Mouse (Mus musculus): ENCODE data around the gene Anp32a. TPM values are rescaled to one million over a fixed set of nuclear protein-coding genes. Genes with fewer than 3 reads are reported as not detected.

Gene Anp32a
- polyA plus RNA-seq, 1 experiment, result 332 TPM

DNA sequence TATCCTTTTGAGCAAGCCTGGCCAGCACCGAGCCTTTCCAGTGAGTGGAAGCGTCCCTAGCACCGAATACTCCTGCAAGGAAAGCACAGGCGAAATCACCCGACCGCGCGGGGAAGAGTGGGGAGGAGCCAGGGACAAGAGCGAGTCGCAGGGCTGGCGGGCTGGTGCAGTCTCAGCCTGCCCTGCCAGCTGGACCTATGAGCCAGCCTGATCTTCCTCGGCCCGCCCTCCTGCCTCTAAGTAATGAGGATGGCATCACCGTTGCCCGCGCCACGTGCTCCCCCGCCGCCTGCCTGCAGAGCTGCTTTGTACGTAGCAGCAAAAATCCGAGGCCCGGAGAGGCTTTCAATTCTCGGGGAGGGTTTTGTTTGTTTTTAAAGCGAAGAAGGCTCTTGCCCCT is 22.5 kb downstream of the Anp32a start:
- DNase-seq (ENCODE audit: low read depth), result peak; percentile 97
- TF ChIP-seq POLR2A (IDR thresholded peaks at IDR 0.05; ENCODE audit: borderline replicate concordance, extremely low read depth, insufficient read depth, insufficient read length, poor library complexity, severe bottlenecking) (no peak), CTCF (IDR thresholded peaks at IDR 0.05; ENCODE audit: borderline replicate concordance, extremely low read depth, insufficient read depth, insufficient read length) (no peak)

GRCm38 (mm10) chr9:62364216-62364615 is 23.1 kb downstream of the Anp32a start:
- DNase-seq (ENCODE audit: low read depth), result peak; percentile 56
- TF ChIP-seq CTCF (IDR thresholded peaks at IDR 0.05; ENCODE audit: borderline replicate concordance, extremely low read depth, insufficient read depth, insufficient read length) (no peak), POLR2A (IDR thresholded peaks at IDR 0.05; ENCODE audit: borderline replicate concordance, extremely low read depth, insufficient read depth, insufficient read length, poor library complexity, severe bottlenecking) (no peak)

GRCm38 (mm10) chr9:62364831-62365230 is 23.7 kb downstream of the Anp32a start:
- TF ChIP-seq POLR2A (IDR thresholded peaks at IDR 0.05; ENCODE audit: borderline replicate concordance, extremely low read depth, insufficient read depth, insufficient read length, poor library complexity, severe bottlenecking) (no peak), CTCF (IDR thresholded peaks at IDR 0.05; ENCODE audit: borderline replicate concordance, extremely low read depth, insufficient read depth, insufficient read length) (no peak)
- no peak for DNase-seq (ENCODE audit: low read depth)

- DNase-seq (ENCODE audit: low read depth), result peak; percentile 36
These were observed 24.4 kb downstream of the Anp32a start for GRCm38 (mm10) chr9:62365326-62366080.

GRCm38 (mm10) chr9:62366478-62367458 is 25.7 kb downstream of the Anp32a start:
- TF ChIP-seq CTCF (IDR thresholded peaks at IDR 0.05; ENCODE audit: borderline replicate concordance, extremely low read depth, insufficient read depth, insufficient read length) (no peak), POLR2A (IDR thresholded peaks at IDR 0.05; ENCODE audit: borderline replicate concordance, extremely low read depth, insufficient read depth, insufficient read length, poor library complexity, severe bottlenecking) (no peak)
- peak; percentile 79 for DNase-seq (ENCODE audit: low read depth)

More at GRCm38 (mm10) chr9:62365326-62366080, 24.4 kb downstream of the Anp32a start:
- TF ChIP-seq POLR2A (IDR thresholded peaks at IDR 0.05; ENCODE audit: borderline replicate concordance, extremely low read depth, insufficient read depth, insufficient read length, poor library complexity, severe bottlenecking) (no peak), CTCF (IDR thresholded peaks at IDR 0.05; ENCODE audit: borderline replicate concordance, extremely low read depth, insufficient read depth, insufficient read length) (no peak)

GRCm38 (mm10) chr9:62367510-62368071 is 26.5 kb downstream of the Anp32a start:
- DNase-seq (ENCODE audit: low read depth), result peak; percentile 70
- no peak for TF ChIP-seq CTCF (IDR thresholded peaks at IDR 0.05; ENCODE audit: borderline replicate concordance, extremely low read depth, insufficient read depth, insufficient read length)
- TF ChIP-seq POLR2A (IDR thresholded peaks at IDR 0.05; ENCODE audit: borderline replicate concordance, extremely low read depth, insufficient read depth, insufficient read length, poor library complexity, severe bottlenecking), result no peak

DNA sequence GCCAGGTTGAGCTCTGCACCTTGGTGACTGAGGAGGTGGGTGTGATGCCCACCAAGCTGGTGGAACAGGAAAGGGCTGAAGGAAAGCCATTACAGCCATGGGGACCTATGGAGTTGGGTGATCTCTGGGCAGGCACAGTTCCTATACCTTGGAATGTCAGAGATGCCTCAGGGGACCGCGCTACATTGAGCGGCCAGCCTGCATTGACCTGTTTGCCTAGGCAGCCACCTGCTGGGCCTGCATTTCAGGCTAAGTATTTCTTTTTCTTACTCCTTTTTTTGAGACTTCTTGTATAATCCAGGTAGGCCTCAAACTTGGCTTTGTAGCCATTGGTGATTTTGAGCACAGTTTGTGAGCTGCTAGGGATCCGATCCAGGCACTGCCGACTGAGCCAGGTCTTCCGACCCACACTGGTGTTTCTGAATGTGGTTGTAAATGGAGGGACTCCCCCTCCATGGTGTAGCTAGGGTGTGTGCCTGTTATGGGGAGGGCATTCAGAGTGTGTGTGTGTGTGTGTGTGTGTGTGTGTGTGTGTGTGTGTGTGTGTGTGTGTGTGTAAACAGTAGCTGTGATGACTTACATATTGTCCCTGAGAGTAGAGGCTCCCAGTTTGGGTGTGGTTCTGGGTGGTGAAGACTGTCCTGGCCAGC is 27.3 kb downstream of the Anp32a start:
- TF ChIP-seq CTCF (IDR thresholded peaks at IDR 0.05; ENCODE audit: borderline replicate concordance, extremely low read depth, insufficient read depth, insufficient read length) (no peak), POLR2A (IDR thresholded peaks at IDR 0.05; ENCODE audit: borderline replicate concordance, extremely low read depth, insufficient read depth, insufficient read length, poor library complexity, severe bottlenecking) (no peak)
- no peak for DNase-seq (ENCODE audit: low read depth)

DNA sequence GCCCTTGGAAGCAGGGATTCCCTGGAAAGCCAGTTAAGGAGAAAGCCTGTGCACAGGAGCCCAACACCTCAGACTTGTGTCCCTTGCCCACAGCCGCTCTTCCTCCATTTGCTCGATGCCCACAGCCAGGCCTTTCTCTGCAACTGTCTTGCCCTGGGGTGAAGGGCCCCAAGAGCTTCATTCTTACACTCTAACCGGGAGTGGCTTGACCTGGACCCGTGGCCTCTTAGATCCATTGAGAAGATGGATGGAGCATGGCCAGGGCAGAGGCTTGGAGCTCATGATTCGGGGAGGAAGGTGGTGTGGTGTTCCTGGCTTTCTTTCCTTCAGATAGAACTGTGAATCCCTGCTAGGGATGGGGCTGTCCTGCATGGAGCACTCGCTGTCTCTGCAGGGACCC is 28.1 kb downstream of the Anp32a start:
- no peak for DNase-seq (ENCODE audit: low read depth)
- TF ChIP-seq CTCF (IDR thresholded peaks at IDR 0.05; ENCODE audit: borderline replicate concordance, extremely low read depth, insufficient read depth, insufficient read length) (no peak), POLR2A (IDR thresholded peaks at IDR 0.05; ENCODE audit: borderline replicate concordance, extremely low read depth, insufficient read depth, insufficient read length, poor library complexity, severe bottlenecking) (no peak)

- TF ChIP-seq POLR2A (IDR thresholded peaks at IDR 0.05; ENCODE audit: borderline replicate concordance, extremely low read depth, insufficient read depth, insufficient read length, poor library complexity, severe bottlenecking), result no peak
- no peak for TF ChIP-seq CTCF (IDR thresholded peaks at IDR 0.05; ENCODE audit: borderline replicate concordance, extremely low read depth, insufficient read depth, insufficient read length)
- DNase-seq (ENCODE audit: low read depth), result no peak
These were observed 29.1 kb downstream of the Anp32a start for GRCm38 (mm10) chr9:62370186-62370585.

DNA sequence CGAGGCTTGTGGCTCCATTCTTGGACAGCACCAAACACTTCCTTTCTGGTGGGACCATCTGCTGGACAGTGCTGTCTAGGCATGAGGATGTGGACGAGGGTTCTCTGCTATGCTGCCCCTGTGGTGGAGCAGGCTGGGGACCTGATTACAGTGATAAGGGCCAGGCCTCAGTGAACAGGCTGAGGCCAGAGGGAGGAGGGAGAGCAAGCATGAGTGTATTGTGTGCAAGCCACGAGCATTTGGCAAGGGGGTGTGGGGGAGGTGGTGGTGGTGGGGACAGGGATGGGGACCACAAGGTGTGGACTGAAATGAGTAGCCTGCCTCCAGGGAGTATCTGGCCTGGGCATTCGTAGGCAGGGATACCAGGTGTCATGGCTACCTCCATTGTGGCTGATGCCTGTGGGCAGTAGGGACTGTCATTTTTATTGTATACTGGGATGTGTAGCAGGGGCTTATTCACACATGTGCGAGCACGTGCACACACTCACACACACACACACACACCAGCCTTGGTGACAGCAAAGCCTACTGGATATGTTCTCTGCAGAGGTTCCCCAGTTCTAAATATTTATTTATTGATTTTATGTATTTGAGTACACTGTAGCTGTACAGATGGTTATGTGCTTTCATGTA is 29.7 kb downstream of the Anp32a start:
- DNase-seq (ENCODE audit: low read depth), result no peak
- TF ChIP-seq POLR2A (IDR thresholded peaks at IDR 0.05; ENCODE audit: borderline replicate concordance, extremely low read depth, insufficient read depth, insufficient read length, poor library complexity, severe bottlenecking), result no peak
- no peak for TF ChIP-seq CTCF (IDR thresholded peaks at IDR 0.05; ENCODE audit: borderline replicate concordance, extremely low read depth, insufficient read depth, insufficient read length)

Data from brain, embryonic 14.5 days (tissue).